Comparison of ENCODE assay signal across 11 mouse cellular contexts in genomic region chr12:79044668-79045067, GRCm38 (mm10). TPM values are rescaled to one million over a fixed set of nuclear protein-coding genes. Genes with fewer than 3 reads are reported as not detected.
DNase-seq lines count a peak whose midpoint lies in the region; ATAC-seq lines count a peak whose summit lies in the region.
"Had no signal": no experiment of that assay in that cellular context is flagged by ENCODE, and none has a peak within 500 bp of the region (broad histone marks: within the 10 kb centered on the region; RNA-seq: fewer than 3 reads in every experiment).

No protein-coding gene starts in this region.

- no peaks in the 10 kb centered on the region for H3K9me3 ChIP-seq in limb, embryonic 13.5 days
- H3K9me3 ChIP-seq: hindbrain, embryonic 15.5 days; neural tube, embryonic 12.5 days had no signal

- peaks cover 7% of the 10 kb centered on the region; the same call in 1 of the 2 replicates for H3K36me3 ChIP-seq in limb, embryonic 13.5 days

- H3K27ac ChIP-seq in limb, embryonic 13.5 days: peak overlapping the region; percentile 33; the same call in 1 of the 2 replicates
- H3K27ac ChIP-seq: hindbrain, embryonic 15.5 days; neural tube, embryonic 12.5 days had no signal

- peak; percentile 88 for ATAC-seq in limb, embryonic 13.5 days (ENCODE audit: low FRiP score, low read depth)

- peak; percentile 11 for DNase-seq in retina, postnatal 1 day
- no peak for DNase-seq in retina, embryonic 14.5 days (ENCODE audit: low spot score)
- DNase-seq in gonadal fat pad, adult 2 months (ENCODE audit: low read depth): peak; percentile 67
- DNase-seq in skeletal muscle tissue, adult 2 months (ENCODE audit: low read depth, low spot score): peak; percentile 95
- no peak for DNase-seq in layer of hippocampus, adult 8-10 months (ENCODE audit: low spot score in 2 of 2)
- no peak for DNase-seq in B cell, adult 2 months
- DNase-seq in spleen, adult 18-20 months: no peak
- DNase-seq: cerebellum, adult 18-20 months had no signal

- WGBS in limb, embryonic 13.5 days: 44% methylated on average over 8 of the region's 8 CpGs

- H3K4me3 ChIP-seq in limb, embryonic 13.5 days: no peak overlapping the region
- H3K4me3 ChIP-seq: hindbrain, embryonic 15.5 days; neural tube, embryonic 12.5 days had no signal

- no peak overlapping the region for H3K9ac ChIP-seq in limb, embryonic 13.5 days
- H3K9ac ChIP-seq: hindbrain, embryonic 15.5 days; neural tube, embryonic 12.5 days had no signal

- no peaks in the 10 kb centered on the region for H3K27me3 ChIP-seq in limb, embryonic 13.5 days
- H3K27me3 ChIP-seq: hindbrain, embryonic 15.5 days; neural tube, embryonic 12.5 days had no signal

- no peak overlapping the region for H3K4me2 ChIP-seq in limb, embryonic 13.5 days (replicated peaks)
- H3K4me2 ChIP-seq: hindbrain, embryonic 15.5 days; neural tube, embryonic 12.5 days had no signal

- peaks cover 9% of the 10 kb centered on the region for H3K4me1 ChIP-seq in limb, embryonic 13.5 days
- H3K4me1 ChIP-seq: hindbrain, embryonic 15.5 days; neural tube, embryonic 12.5 days had no signal

RNA-seq across cellular contexts. Expression of gene Plekhh1, which starts 15.7 kb away (rescaled TPM):
- 14.9 and 15.1 TPM in 2 replicates for polyA plus RNA-seq in gonadal fat pad, adult 2 months (2012; rRNA removed)
- polyA plus RNA-seq in limb, embryonic 13.5 days (2015; fragmentation: Nextera tagmentation; extraction: Ambion mirVana): 1.7 TPM in 2 replicates
- 10 to 100 TPM; 18.4 to 19.5 (median 18.9) TPM for total RNA-seq in layer of hippocampus, adult 8-10 months (2022)

RNA-seq across cellular contexts. Expression of gene Tmem229b, which starts 37.2 kb away (rescaled TPM):
- 27.4 and 34.8 TPM in 2 replicates for polyA plus RNA-seq in gonadal fat pad, adult 2 months (2012; rRNA removed)
- 4.8 and 5.3 TPM in 2 replicates for polyA plus RNA-seq in limb, embryonic 13.5 days (2015; fragmentation: Nextera tagmentation; extraction: Ambion mirVana)
- 10 to 100 TPM; 26.8 to 32.8 (median 29.8) TPM for total RNA-seq in layer of hippocampus, adult 8-10 months (2022)

RNA-seq across cellular contexts. Expression of gene Pigh, which starts 44.8 kb away (rescaled TPM):
- 12.3 and 12.5 TPM in 2 replicates for polyA plus RNA-seq in gonadal fat pad, adult 2 months (2012; rRNA removed)
- 36.0 and 37.0 TPM in 2 replicates for polyA plus RNA-seq in limb, embryonic 13.5 days (2015; fragmentation: Nextera tagmentation; extraction: Ambion mirVana)
- total RNA-seq in layer of hippocampus, adult 8-10 months (2022): 10 to 100 TPM in 3 of 4 experiments, 1 to 10 TPM in 1; 9.9 to 12.7 (median 11.0) TPM

Comparison
In these comparisons a context has a peak if more than half of its experiments do, and no peak if none do; other contexts are left out.
1. DNase-seq: peak in retina, postnatal 1 day (single experiment), gonadal fat pad, adult 2 months (single experiment) and skeletal muscle tissue, adult 2 months (single experiment); none in retina, embryonic 14.5 days (single experiment), layer of hippocampus, adult 8-10 months (0 of 2), B cell, adult 2 months (0 of 2) and spleen, adult 18-20 months (0 of 2).